Mouse (Mus musculus): ENCODE measurements around the gene Chrna5. TPM values are rescaled to one million over a fixed set of nuclear protein-coding genes. Genes with fewer than 3 reads are reported as not detected.
"Not testable (repeated sequence)": the region's sequence is repeated elsewhere in the genome, so short reads cannot be mapped to it uniquely, and the experiment has no call there.

Gene Chrna5
- polyA plus RNA-seq (2012; ENCODE audit: insufficient read depth, insufficient read length, missing spikeins), result not detected in 2 replicates

DNA sequence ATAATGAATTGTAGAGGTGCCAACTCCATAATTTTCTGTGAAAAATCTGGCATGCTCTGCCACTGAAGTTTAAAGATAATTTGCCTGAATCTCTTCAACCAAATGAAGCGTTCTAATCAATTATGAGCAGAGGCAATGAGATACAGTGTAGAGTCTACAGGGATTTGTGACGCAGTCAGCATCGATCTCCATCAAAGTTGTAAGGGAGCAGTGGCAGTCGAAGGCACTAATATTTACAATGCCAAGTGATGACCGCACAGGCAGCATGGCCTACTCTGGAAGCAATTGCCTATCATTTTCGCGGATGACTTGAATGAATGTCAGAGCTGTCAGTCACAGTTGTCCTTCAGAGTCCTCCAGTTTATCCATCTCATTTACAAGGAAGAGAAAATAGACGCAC is at the start of gene Chrna5:
Chrna5 (plus strand) TSS at position 207 of the 400 bp plus-strand sequence.
- H3K4me1 ChIP-seq (ENCODE audit: control insufficient read depth, insufficient read depth, insufficient read length, low read length), result no peaks in the 10 kb centered on the region
- peak within 1 kb of the TSS; percentile 57 for H3K4me3 ChIP-seq (ENCODE audit: insufficient read depth, low read depth, low read length)
- H3K27ac ChIP-seq (replicated peaks; ENCODE audit: low read depth, low read length), result no peak within 1 kb of the TSS

DNA sequence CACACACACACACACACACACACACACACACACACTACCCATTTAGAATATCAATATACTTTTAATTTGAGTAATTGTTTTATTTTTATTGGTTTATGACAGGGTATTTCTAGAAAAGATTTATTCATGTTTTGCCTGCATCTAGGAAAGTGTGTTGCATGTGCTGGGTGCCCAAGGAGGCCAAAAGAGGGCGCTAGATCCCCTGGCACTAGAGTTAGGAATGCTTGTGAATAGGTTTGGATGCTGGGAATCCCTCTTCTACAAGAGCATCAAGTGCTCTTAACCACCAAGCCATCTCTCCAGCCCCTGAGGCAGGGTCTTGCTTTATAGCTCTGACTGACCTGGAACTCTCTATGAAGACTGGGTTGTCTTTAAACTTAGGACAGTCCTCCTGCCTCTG is 48.9 kb upstream of the Chrna5 start:
- no peak overlapping the region for H3K27ac ChIP-seq (replicated peaks; ENCODE audit: low read depth, low read length)
- no peaks in the 10 kb centered on the region for H3K4me1 ChIP-seq (ENCODE audit: control insufficient read depth, insufficient read depth, insufficient read length, low read length)
- no peak overlapping the region for H3K4me3 ChIP-seq (ENCODE audit: insufficient read depth, low read depth, low read length)

DNA sequence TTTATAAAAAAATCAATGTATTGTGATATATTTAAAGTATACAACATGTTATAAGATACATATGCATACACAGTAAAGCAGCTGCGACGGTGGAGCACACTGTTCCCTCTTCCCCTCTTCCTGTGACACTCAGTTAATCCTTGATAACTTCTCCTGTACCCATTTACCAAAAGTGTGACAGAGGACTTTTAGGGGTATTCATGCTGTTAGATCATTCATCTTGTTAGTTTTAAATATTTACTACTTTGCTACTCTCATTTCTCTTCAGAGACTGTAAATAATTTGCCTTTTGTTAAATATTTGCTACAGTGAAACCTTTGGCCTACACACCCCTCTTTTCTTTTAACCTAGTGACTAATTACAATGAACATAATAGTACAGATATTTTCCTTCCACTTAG is 48.3 kb upstream of the Chrna5 start:
- H3K27ac ChIP-seq (replicated peaks; ENCODE audit: low read depth, low read length), result no peak overlapping the region
- H3K4me1 ChIP-seq (ENCODE audit: control insufficient read depth, insufficient read depth, insufficient read length, low read length), result no peaks in the 10 kb centered on the region
- no peak overlapping the region for H3K4me3 ChIP-seq (ENCODE audit: insufficient read depth, low read depth, low read length)

DNA sequence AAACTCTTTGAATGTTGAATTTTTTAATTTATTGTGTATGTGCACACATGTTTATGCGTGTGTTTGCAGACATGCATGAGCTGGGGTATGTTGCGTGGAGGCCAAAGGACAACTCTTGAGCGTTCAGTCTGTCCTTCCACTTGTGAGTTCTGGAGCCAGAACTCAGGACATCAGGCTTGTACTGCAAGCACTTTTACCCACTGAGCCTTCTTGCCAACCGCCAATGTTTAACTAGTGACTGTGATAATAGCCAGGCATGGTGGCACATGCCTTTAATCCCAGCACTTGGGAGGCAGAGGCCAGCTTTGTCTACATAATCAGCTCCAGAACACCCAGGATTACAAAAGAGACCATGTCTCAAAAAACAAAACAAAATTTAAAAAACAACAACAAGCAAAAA is 38.6 kb upstream of the Chrna5 start:
- Histone ChIP-seq H3K4me3 (ENCODE audit: insufficient read depth, low read depth, low read length) (no peak overlapping the region), H3K4me1 (ENCODE audit: control insufficient read depth, insufficient read depth, insufficient read length, low read length) (no peaks in the 10 kb centered on the region), H3K27ac (replicated peaks; ENCODE audit: low read depth, low read length) (no peak overlapping the region)

DNA sequence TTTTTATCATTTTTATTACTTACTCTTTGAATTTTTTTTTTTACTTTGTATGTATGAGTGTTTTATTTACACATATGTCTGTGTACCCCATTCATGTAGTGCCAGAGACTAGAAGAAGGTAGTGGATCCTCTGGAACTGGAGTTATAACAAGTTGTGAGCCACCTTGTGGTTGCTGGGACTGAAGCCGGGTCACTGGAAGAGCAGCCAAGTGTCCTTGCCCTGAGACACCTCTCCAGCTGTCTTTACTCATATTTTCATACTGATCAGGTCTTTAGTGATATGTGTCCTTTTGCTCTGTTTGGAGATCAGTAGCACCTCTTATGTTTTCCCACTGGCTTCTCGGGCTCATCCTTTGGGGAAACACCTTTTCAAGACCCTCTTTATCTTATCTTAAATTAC is 36.2 kb upstream of the Chrna5 start:
- Histone ChIP-seq H3K27ac (replicated peaks; ENCODE audit: low read depth, low read length) (no peak overlapping the region), H3K4me3 (ENCODE audit: insufficient read depth, low read depth, low read length) (no peak overlapping the region), H3K4me1 (ENCODE audit: control insufficient read depth, insufficient read depth, insufficient read length, low read length) (no peaks in the 10 kb centered on the region)

DNA sequence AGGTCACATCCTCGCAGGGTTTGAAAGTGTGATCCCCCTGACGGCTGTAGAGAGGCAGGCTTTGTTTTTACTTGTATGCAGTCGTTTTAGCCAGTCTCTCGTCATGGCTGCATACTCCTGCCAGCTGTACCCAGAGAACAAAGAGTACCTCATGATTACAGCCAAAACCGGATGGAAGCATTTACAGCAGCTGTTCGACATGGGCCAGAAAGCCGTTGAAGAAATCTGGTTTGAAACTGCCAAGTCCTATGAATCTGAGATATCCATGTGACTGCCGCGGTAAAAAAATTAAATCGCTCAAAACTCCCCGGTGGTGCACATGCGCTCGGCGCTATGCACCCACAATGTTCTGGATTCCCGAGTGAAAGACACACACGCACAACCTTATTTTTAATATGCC is 34.4 kb upstream of the Chrna5 start:
- H3K4me1 ChIP-seq (ENCODE audit: control insufficient read depth, insufficient read depth, insufficient read length, low read length), result no peaks in the 10 kb centered on the region
- H3K4me3 ChIP-seq (ENCODE audit: insufficient read depth, low read depth, low read length), result no peak overlapping the region
- H3K27ac ChIP-seq (replicated peaks; ENCODE audit: low read depth, low read length), result no peak overlapping the region

DNA sequence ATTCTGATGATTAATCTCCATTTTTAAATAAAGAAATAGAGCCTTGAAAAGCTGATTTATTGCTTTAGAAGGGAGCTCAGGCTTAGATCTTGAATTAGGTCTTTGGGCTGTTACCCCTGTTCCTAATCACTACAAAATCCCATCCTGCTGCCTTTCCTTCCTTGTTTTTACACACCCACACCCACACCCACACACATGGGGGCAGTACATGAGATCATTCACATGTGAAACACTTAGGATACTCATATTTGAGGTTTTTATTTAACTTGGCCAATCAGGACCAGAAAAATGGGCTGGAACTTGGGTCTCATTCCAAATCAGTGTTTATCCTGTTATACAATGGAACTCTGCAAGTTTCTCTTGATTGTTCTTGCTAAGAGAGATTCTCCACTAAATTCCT is 31.2 kb upstream of the Chrna5 start:
- Histone ChIP-seq H3K4me1 (ENCODE audit: control insufficient read depth, insufficient read depth, insufficient read length, low read length) (peaks cover 5% of the 10 kb centered on the region; the same call in 1 of the 2 replicates), H3K4me3 (ENCODE audit: insufficient read depth, low read depth, low read length) (no peak overlapping the region), H3K27ac (replicated peaks; ENCODE audit: low read depth, low read length) (no peak overlapping the region)

DNA sequence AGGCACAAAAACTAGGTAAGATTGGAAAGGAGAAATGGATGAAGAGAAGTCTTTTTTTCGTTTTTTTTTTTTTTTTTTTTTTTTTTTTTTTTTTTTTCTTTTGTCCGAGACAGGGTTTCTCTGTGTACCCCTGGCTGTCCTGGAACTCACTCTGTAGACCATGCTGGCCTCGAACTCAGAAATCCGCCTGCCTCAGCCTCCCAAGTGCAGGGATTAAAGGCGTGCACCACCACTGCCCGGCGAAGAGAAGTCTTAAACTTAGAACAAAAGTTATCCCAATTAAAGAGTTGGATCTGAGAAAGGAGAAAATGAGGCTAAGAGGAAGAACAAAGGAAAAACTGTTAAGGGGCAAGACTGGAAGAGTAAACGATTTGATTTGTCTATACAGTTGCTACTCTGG is 30.5 kb upstream of the Chrna5 start:
- not testable (repeated sequence) for H3K27ac ChIP-seq (replicated peaks; ENCODE audit: low read depth, low read length); H3K4me1 ChIP-seq (ENCODE audit: control insufficient read depth, insufficient read depth, insufficient read length, low read length)
- peak overlapping the region; percentile 53 for H3K4me3 ChIP-seq (ENCODE audit: insufficient read depth, low read depth, low read length)

DNA sequence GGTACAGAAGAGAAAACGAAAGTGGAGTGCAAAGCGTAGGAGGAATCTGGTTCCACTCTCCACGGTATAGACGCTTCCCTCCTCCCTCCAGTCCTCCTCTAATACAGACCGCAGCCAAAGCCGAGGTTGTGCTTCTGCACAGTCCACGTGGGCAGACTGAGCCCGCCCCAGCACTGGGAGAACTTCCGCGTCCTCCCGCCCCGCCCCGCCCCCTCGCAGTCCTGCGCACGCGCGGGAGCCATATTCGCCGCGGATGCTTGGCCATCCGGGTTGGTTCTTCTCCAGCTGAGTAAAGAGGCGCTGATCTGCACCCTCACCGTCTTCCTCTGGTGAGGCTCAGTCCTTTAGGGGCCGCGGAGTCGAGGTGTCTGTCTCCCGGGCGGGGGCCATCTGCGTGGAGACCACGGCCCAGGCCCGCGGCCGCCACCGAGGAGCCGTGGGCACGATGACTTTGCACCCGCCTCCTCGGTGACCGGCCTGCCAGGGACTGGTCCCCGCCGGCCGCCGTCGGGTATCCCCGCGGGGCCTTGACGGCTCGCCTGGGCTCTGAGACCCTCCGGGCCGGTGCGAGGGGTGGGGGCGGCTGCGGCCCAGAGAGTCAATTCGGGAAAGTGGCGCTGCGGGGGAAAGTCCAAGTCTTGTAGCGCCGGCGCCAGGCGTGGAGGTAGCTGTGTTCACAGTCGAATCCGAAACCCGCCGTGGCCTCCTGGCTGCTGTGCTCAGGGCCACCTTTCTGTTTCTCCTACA is 29.9 kb upstream of the Chrna5 start, which contains the start of the genes Psma4 and AY074887:
Psma4 (plus strand) TSS at position 216 of the 747 bp plus-strand sequence.
AY074887 (minus strand) TSS at position 424 of the 747 bp plus-strand sequence.
- peak within 1 kb of the TSS; percentile 95 for H3K4me3 ChIP-seq (ENCODE audit: insufficient read depth, low read depth, low read length)
- peak within 1 kb of the TSS; percentile 85 for H3K27ac ChIP-seq (replicated peaks; ENCODE audit: low read depth, low read length)
- H3K4me1 ChIP-seq (ENCODE audit: control insufficient read depth, insufficient read depth, insufficient read length, low read length), result peaks cover 5% of the 10 kb centered on the region; the same call in 1 of the 2 replicates

DNA sequence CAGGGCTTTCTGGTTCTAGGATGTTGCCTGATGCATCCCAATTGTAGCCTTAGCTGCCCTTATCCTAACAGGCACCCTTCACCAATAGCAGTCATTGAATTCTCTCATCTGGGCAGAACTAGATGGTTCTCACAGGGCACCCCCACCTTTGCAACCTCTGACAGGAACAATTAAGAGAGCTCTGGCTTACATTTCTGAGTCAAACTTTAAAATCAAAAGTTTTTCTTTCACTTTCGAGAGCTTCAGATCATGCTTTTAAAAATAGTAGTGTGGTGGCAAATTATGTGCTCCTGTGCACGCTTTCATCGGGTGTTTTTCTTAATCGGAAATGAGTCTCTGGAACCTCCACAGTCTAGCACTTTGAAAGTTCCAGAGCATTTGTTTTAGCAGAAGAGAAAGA is 19.6 kb upstream of the Chrna5 start:
- H3K4me1 ChIP-seq (ENCODE audit: control insufficient read depth, insufficient read depth, insufficient read length, low read length), result no peaks in the 10 kb centered on the region
- H3K4me3 ChIP-seq (ENCODE audit: insufficient read depth, low read depth, low read length), result no peak overlapping the region
- H3K27ac ChIP-seq (replicated peaks; ENCODE audit: low read depth, low read length), result no peak overlapping the region

DNA sequence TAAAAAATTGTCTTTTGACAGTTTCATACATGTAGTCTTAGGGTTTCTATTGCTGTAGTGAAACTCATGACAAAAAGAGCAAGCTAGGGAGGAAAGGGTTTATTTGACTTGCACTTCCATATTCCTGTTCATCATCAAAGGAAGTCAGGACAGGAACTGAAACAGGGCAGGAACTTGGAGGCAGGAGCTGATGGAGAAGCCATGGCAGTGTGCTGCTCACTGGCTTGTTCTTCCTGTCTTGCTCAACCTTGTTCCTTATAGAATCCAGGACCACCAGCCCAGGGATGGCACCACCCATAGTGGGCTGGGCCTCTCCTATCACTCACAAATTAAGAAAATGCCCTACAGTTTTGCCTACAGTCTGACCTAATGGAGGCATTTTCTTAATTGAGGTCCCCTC is 17.0 kb upstream of the Chrna5 start:
- Histone ChIP-seq H3K4me1 (ENCODE audit: control insufficient read depth, insufficient read depth, insufficient read length, low read length) (no peaks in the 10 kb centered on the region), H3K27ac (replicated peaks; ENCODE audit: low read depth, low read length) (no peak overlapping the region), H3K4me3 (ENCODE audit: insufficient read depth, low read depth, low read length) (no peak overlapping the region)

DNA sequence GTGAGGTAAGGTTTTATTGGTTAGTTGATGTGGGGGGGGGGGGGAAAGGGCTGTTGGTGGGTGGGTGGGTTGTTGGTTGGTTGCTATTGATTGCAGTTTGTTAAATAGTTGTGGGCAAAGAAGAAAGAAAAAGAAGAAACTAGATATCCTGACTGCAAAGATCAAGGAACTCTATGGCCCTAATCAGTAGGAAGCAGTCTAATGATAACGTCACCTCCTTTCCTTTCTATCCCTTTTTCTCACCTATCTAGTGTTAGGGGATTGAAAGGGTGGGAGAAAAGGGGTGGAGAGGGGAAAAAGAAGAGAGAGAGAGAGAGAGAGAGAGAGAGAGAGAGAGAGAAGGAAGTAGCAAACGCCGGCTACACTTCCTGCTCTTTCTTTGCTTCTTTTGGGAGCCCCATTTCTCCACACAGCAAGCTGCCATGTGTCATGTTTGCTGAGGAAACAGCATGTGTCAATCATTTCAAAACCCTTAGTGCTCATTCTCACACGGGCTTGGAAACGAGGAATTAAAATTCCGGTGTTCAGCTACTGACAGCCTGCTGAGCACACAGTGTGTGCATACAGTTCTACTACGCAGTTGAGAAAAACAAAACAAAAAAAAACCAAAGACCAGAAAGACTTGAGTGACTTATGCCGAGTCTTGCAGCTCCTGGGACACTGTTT is 10.6 kb upstream of the Chrna5 start:
- H3K4me3 ChIP-seq (ENCODE audit: insufficient read depth, low read depth, low read length), result no peak overlapping the region
- no peaks in the 10 kb centered on the region for H3K4me1 ChIP-seq (ENCODE audit: control insufficient read depth, insufficient read depth, insufficient read length, low read length)
- H3K27ac ChIP-seq (replicated peaks; ENCODE audit: low read depth, low read length), result no peak overlapping the region

DNA sequence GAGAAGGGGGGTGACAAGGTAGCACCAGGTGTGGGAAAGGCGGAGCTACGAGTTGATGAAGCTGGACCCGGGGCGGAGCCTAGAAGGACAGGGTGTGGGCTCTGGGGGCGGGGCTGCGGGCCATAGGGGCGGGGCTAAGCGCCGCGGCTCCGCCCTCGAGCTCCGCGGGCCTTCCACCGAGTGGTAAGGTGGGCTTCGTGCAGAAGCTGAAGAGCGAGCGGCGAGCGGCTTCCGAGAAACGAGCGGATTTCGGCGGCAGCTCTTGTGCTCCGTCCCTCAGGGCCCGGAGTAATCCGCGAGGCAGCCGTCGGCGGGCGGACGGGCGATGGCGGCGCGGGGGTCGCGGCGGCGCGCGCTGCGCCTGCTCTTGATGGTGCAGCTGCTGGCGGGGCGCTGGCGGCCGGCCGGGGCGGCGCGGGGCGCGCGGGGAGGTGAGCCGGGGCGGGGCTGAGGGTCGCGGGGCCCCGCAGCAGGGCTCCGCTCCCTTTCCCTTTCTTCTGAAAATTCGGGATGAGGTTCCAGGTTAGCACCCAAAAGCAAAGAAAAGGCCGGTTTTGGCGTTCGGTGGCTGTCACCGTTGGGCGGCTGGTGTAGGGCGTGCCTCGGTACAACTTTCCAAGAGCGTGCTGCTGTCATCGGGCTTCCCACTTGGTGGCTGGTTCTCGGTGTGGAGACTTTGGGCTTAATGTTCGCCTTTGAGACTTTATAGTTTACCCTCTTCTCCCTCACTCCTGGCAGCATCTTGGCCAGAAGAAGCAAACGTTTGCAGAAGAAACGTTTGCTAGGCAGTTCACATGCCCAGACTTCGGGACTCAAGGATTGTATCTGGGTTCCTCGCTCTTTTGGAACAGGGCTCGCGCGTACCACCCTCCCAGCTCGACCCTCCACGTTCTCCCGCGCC is 861 bp downstream of the Chrna5 start:
- Histone ChIP-seq H3K4me3 (ENCODE audit: insufficient read depth, low read depth, low read length) (peak overlapping the region; percentile 57), H3K4me1 (ENCODE audit: control insufficient read depth, insufficient read depth, insufficient read length, low read length) (no peaks in the 10 kb centered on the region), H3K27ac (replicated peaks; ENCODE audit: low read depth, low read length) (no peak overlapping the region)

DNA sequence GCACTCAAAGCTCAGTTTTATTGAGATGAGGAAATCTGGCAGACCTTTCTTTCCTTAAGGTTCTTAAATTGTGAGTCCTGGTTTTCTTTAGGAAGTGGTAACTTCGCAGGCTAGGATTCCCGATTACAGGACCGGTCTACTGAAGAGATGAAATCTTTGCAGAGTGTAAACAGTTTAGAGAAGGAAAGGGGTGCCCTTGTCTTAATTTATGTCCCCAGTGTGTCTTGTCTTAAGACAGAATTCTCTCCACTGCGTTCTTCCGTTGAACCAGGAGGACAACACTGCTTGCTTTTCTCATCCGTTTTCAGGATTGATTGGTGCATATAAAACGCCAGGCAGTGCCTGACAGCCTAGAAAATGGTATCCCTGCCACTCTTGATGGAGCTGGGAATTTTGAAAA is 1.7 kb downstream of the Chrna5 start:
- Histone ChIP-seq H3K4me1 (ENCODE audit: control insufficient read depth, insufficient read depth, insufficient read length, low read length) (no peaks in the 10 kb centered on the region), H3K4me3 (ENCODE audit: insufficient read depth, low read depth, low read length) (no peak overlapping the region), H3K27ac (replicated peaks; ENCODE audit: low read depth, low read length) (no peak overlapping the region)

DNA sequence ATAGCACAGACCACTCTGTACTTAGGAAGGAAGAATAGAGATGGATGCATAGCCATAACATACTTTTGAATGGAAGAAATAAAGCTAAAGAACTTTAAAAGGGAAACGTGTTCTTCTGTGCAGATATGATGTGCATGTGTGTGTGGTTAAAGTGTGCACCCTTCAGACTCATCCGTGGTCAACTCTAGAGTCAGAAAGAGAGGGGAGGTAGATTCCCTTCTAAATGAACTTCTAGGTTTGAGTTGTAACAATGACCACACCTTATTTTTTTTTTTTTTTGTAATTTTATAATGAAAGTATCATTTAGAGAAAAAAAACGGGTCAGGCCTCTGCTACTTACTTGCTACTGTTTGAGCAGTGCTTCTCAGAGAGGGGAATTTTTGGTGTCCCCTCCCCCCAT is 9.7 kb downstream of the Chrna5 start:
- no peaks in the 10 kb centered on the region for H3K4me1 ChIP-seq (ENCODE audit: control insufficient read depth, insufficient read depth, insufficient read length, low read length)

More for the DNA sequence above, 9.7 kb downstream of the Chrna5 start:
- H3K4me3 ChIP-seq (ENCODE audit: insufficient read depth, low read depth, low read length), result no peak overlapping the region
- H3K27ac ChIP-seq (replicated peaks; ENCODE audit: low read depth, low read length), result no peak overlapping the region
